Mouse (Mus musculus): ENCODE data around the gene Fto. TPM values are rescaled to one million over a fixed set of nuclear protein-coding genes. Genes with fewer than 3 reads are reported as not detected.

Fto gene
- total and polyA plus RNA-seq, 3 experiments: 8.4 to 43.2 (median 15.7) TPM

DNA sequence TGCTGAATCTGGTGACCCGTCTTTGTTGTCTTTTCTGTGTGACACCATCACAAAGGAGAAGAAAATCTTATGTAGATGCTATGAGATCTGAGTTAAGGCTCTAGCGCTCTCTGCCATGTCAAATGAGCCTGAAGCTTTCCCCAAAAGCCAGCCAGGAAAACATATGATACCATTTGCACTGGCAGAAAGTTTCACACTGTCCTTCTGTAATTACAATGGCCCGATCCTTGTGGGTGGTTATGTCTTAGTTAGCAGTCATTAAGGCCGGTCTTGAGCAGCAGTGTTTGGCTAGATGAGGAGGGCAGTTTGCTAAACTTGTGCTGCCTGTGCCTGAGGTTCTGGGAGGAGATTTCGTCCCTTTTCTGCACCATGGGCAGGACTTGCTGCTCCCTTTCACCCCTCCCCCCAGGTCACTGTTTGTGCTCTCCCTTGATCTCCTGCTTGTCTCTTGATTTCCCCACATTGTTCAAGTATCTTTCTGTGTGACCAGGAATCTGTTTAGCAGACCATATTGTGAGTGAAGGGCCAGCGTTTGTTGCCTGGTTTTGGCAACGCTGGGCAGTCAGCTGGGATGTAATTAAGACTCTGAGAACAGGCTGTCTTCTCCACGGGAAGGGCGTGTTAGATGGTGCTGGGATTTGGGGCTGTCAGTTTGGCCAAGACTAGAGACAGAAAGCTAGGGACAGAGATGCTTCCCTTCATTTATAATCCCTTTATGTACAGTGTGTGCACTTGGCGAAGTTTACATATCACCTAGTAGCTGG, 238.6 kb downstream of the Fto start:
- in situ Hi-C loops (cut with MboI; ENCODE audit: low pct_ligation_motif_present, low pct_unique_long_range_greater_than_20kb, low sequenced_read_pairs): no loop called here
- no peak overlapping the region for H3K4me2 ChIP-seq (ENCODE audit: insufficient read depth, low read depth, poor library complexity, severe bottlenecking)
- no peak overlapping the region for H3K4me3 ChIP-seq (replicated peaks in 1 of 3; ENCODE audit: low read depth in 2 of 3, low read length in 2 of 3, poor library complexity in 1 of 3)
- no peaks in the 10 kb centered on the region for H3K27me3 ChIP-seq (replicated peaks)
- H3K36me3 ChIP-seq (replicated peaks in 1 of 2; ENCODE audit: control insufficient read depth in 1 of 2, insufficient read depth in 1 of 2, low read length in 1 of 2): peaks cover 3 to 18% of the 10 kb centered on the region in 2 experiments
- no peak overlapping the region for H3K9ac ChIP-seq (ENCODE audit: insufficient read depth, low read depth)
- H3K9me3 ChIP-seq (replicated peaks; ENCODE audit: low read length): no peaks in the 10 kb centered on the region
- no peak for TF ChIP-seq NRF1 (IDR thresholded peaks at IDR 0.05; ENCODE audit: low read depth, low read length)
- TF ChIP-seq TCF12 (IDR thresholded peaks at IDR 0.05; ENCODE audit: low read depth, low read length): no peak
- no peak for TF ChIP-seq ETS1 (conservative IDR thresholded peaks at IDR 0.05; ENCODE audit: low read depth, low read length)
- no peak for TF ChIP-seq MAX (IDR thresholded peaks at IDR 0.05; ENCODE audit: low read length)
- TF ChIP-seq UBTF (IDR thresholded peaks at IDR 0.05; ENCODE audit: low read depth, low read length): no peak
- TF ChIP-seq ZNF384 (IDR thresholded peaks at IDR 0.05; ENCODE audit: low read depth, low read length): no peak
- TF ChIP-seq PAX5 (IDR thresholded peaks at IDR 0.05; ENCODE audit: low read length): no peak
- TF ChIP-seq ELF1 (IDR thresholded peaks at IDR 0.05; ENCODE audit: low read depth, low read length): no peak
- no peak for TF ChIP-seq MXI1 (IDR thresholded peaks at IDR 0.05; ENCODE audit: low read depth, low read length)
- no peak for TF ChIP-seq EP300 (IDR thresholded peaks at IDR 0.05; ENCODE audit: low read length)
- TF ChIP-seq SMC3 (IDR thresholded peaks at IDR 0.05; ENCODE audit: low read depth, low read length): no peak
- TF ChIP-seq MAZ (IDR thresholded peaks at IDR 0.05; ENCODE audit: low read depth, low read length): no peak
- no peak for TF ChIP-seq POLR2A (IDR thresholded peaks at IDR 0.05; ENCODE audit: low read depth, low read length)
- TF ChIP-seq ZMIZ1 (IDR thresholded peaks at IDR 0.05; ENCODE audit: low read depth, low read length): no peak
- TF ChIP-seq GABPA (IDR thresholded peaks at IDR 0.05; ENCODE audit: insufficient replicate concordance, low read depth, low read length): no peak
- TF ChIP-seq NELFE (IDR thresholded peaks at IDR 0.05; ENCODE audit: low read depth, low read length): no peak
- no peak for TF ChIP-seq CHD2 (IDR thresholded peaks at IDR 0.05; ENCODE audit: low read length)
- TF ChIP-seq SIN3A (IDR thresholded peaks at IDR 0.05; ENCODE audit: low read length): no peak
- TF ChIP-seq ZC3H11A (IDR thresholded peaks at IDR 0.05; ENCODE audit: low read depth, low read length): no peak
- TF ChIP-seq USF1 (IDR thresholded peaks at IDR 0.05; ENCODE audit: low read depth, low read length): no peak
- dilution Hi-C loops (cut with MboI; ENCODE audit: extremely low pct_ligation_motif_present, extremely low pct_unique_long_range_greater_than_20kb, low sequenced_read_pairs): no loop called here
- no peaks in the 10 kb centered on the region for H3K79me2 ChIP-seq (replicated peaks; ENCODE audit: control insufficient read depth, extremely low read depth, insufficient read depth, poor library complexity, severe bottlenecking)
- no peak overlapping the region for H3K27ac ChIP-seq (ENCODE audit: insufficient read depth, low read depth)
- peaks cover 0 to 9% of the 10 kb centered on the region in 2 experiments; a peak in 2 of 4 replicates for H3K4me1 ChIP-seq (ENCODE audit: control insufficient read depth in 1 of 2, insufficient read depth in 2 of 2)
- no peak for DNase-seq (ENCODE audit: extremely low read depth)

DNA sequence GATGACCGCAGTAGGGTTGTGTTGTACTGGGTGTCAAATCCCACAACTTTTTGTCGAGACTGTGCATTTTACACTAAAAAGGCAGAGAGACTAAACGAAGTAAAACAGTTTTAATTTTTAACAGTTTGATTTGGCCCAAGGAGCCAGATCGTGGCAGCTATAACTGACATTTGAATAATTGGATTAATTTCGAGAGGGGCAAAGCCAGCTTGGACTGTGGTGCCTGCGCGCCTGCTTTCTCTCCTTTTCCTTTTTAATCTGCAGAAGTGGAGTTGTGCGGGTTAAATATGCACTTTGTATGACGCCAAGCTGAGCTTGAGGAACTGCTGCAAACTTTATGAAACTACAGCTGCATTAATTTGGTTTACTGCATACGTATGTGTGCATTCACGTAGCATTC, 239.3 kb downstream of the Fto start:
- Histone ChIP-seq H3K9me3 (replicated peaks; ENCODE audit: low read length) (no peaks in the 10 kb centered on the region), H3K9ac (ENCODE audit: insufficient read depth, low read depth) (no peak overlapping the region), H3K4me1 (ENCODE audit: control insufficient read depth in 1 of 2, insufficient read depth in 2 of 2) (peaks cover 0 to 16% of the 10 kb centered on the region in 2 experiments; a peak in 2 of 4 replicates), H3K4me3 (replicated peaks in 1 of 3; ENCODE audit: low read depth in 2 of 3, low read length in 2 of 3, poor library complexity in 1 of 3) (no peak overlapping the region), H3K27ac (ENCODE audit: insufficient read depth, low read depth) (no peak overlapping the region), H3K36me3 (replicated peaks in 1 of 2; ENCODE audit: control insufficient read depth in 1 of 2, insufficient read depth in 1 of 2, low read length in 1 of 2) (peaks cover 3 to 14% of the 10 kb centered on the region in 2 experiments), H3K79me2 (replicated peaks; ENCODE audit: control insufficient read depth, extremely low read depth, insufficient read depth, poor library complexity, severe bottlenecking) (no peaks in the 10 kb centered on the region), H3K27me3 (replicated peaks) (no peaks in the 10 kb centered on the region), H3K4me2 (ENCODE audit: insufficient read depth, low read depth, poor library complexity, severe bottlenecking) (no peak overlapping the region)
- in situ Hi-C loops (cut with MboI; ENCODE audit: low pct_ligation_motif_present, low pct_unique_long_range_greater_than_20kb, low sequenced_read_pairs): no loop called here
- no peak for TF ChIP-seq CHD1 (IDR thresholded peaks at IDR 0.05; ENCODE audit: low read depth, low read length)
- no peak for TF ChIP-seq ETS1 (conservative IDR thresholded peaks at IDR 0.05; ENCODE audit: low read depth, low read length)
- TF ChIP-seq IRF4 (IDR thresholded peaks at IDR 0.05; ENCODE audit: low read depth, low read length): no peak
- TF ChIP-seq UBTF (IDR thresholded peaks at IDR 0.05; ENCODE audit: low read depth, low read length): no peak
- no peak for TF ChIP-seq POLR2AphosphoS2 (IDR thresholded peaks at IDR 0.05; ENCODE audit: low read depth, low read length)
- no peak for TF ChIP-seq ZKSCAN1 (IDR thresholded peaks at IDR 0.05; ENCODE audit: borderline replicate concordance, low read depth, low read length)
- no peak for TF ChIP-seq GABPA (IDR thresholded peaks at IDR 0.05; ENCODE audit: insufficient replicate concordance, low read depth, low read length)
- no peak for TF ChIP-seq MYC (IDR thresholded peaks at IDR 0.05; ENCODE audit: low read depth, low read length)
- TF ChIP-seq RAD21 (IDR thresholded peaks at IDR 0.05; ENCODE audit: low read depth, low read length): no peak
- TF ChIP-seq USF2 (conservative IDR thresholded peaks at IDR 0.05; ENCODE audit: low read depth, low read length): no peak
- TF ChIP-seq JUND (conservative IDR thresholded peaks at IDR 0.05; ENCODE audit: low read depth, low read length): no peak
- no peak for TF ChIP-seq TCF12 (IDR thresholded peaks at IDR 0.05; ENCODE audit: low read depth, low read length)
- TF ChIP-seq ZMIZ1 (IDR thresholded peaks at IDR 0.05; ENCODE audit: low read depth, low read length): no peak
- no peak for TF ChIP-seq E2F4 (IDR thresholded peaks at IDR 0.05; ENCODE audit: insufficient replicate concordance, low read depth, low read length)
- no peak for TF ChIP-seq NRF1 (IDR thresholded peaks at IDR 0.05; ENCODE audit: low read depth, low read length)
- TF ChIP-seq RCOR1 (conservative IDR thresholded peaks at IDR 0.05; ENCODE audit: low read depth, low read length): no peak
- no peak for TF ChIP-seq KAT2A (IDR thresholded peaks at IDR 0.05; ENCODE audit: insufficient replicate concordance, low read length)
- TF ChIP-seq MAFK (IDR thresholded peaks at IDR 0.05; ENCODE audit: insufficient replicate concordance, low read length): no peak
- dilution Hi-C loops (cut with MboI; ENCODE audit: extremely low pct_ligation_motif_present, extremely low pct_unique_long_range_greater_than_20kb, low sequenced_read_pairs): no loop called here
- no peak for DNase-seq (ENCODE audit: extremely low read depth)

Data from CH12.LX (cell line).